Mouse (Mus musculus) layer of hippocampus, adult 9-10 months (tissue): ENCODE data around the gene Ddias.
"Not testable (repeated sequence)": the region's sequence is repeated elsewhere in the genome, so short reads cannot be mapped to it uniquely, and the experiment has no call there.

Experiments
- DNase-seq: peaks from one replicate; pipeline ENCODE4 v3.0.0; 2022; ENCODE audit warnings: low spot score

The Ddias gene

DNA sequence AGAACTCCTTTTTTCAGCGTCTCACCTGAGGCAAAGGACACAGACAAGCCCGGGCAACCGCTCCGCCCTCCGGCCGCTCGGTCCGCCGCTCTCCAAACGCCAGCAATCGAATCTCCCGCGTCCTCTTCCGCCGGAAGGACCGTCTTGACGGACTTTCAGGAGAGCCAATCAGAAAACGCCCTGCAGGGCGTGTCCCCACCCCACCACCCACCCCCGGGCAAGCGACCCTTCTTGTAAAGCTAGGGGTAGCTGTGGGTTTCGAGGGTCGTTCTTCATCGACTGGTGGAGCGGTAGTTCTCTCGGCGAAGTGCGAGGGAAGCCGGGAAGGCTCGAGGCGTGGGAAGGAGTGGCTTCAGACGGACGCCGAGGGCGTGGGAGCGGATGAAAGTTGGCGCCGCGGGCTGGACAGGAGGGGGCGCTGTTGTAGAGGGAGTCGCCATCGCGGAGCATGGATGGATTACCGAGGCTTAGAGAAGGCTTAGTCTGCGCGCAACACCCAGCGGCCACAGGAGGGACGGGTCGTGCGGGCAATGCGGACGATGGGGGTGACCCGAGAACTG lies at the start of gene Ddias, which contains the start of gene Prcp:
TSS of gene Ddias (minus strand) at position 132 of the 560 bp plus-strand sequence.
TSS of gene Prcp (plus strand) at position 355 of the 560 bp plus-strand sequence.
- DNase-seq, result peak; percentile 80

DNA sequence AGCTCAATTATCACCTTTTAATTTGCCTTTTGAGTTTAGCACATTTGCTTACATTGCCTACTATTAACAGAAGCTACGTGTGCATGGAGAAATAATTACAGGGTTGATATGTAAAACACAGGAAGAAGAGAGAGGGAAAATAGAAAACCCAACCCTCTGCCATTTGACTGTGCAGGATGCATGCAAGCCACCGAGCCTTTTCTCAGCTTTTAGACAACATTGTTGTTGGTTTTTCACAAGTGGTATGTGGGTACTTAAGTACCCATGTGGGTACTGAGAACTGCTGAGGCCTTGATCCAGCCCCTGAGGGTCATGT lies 46.8 kb upstream of the Ddias start:
- DNase-seq, result no peak

DNA sequence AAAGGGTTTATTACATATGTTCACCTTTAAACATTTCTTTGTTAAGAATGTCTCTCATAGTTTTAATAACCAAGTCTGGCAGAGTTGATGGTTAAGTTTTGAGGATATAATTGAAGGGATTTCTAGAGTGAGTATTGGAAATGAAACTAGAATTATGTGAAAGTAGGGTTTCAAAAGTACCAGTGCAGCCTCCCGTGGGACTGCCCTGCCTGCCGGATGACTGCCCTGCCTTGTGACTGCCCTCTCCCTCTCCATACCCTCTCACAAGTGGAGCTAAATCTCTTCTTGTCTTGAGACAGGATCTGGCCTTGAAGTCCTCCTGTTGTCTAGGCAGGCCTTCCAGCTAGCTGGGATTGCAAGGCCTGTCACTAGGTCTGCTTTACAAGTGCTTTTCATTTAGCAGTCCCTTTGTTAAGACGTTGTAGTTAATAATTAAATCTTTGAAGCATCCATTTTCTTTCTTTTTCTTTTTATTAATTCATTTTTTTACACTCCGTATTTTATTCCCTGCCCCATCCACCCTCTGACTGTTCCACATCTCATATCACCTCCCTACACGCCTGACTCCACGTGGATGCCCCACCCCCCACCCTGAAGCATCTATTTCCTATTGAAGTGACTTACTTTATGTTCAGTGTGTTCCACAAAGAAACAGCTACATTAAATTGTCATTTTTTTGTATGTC lies 46.3 kb upstream of the Ddias start:
- no peak for DNase-seq

DNA sequence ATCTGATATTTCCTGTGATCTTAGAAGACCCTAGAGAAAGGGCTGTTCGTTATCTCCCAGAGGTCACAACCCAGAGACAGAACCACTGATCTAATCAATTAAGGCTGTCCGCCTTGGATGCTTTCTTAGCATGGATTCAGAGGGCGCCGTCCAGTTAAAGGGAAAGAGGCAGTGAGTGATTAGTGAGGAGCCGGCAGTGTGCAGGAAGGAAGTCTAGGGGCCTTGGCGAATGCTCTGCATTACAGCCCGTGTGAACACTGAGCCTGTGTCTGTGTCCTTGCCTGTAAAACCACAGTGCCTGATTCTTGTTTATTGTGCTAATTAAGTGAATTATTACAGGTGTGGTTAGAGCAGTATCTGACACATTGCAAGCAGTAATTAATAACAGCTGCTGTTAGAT lies 30.2 kb upstream of the Ddias start:
- DNase-seq, result not testable (repeated sequence)

DNA sequence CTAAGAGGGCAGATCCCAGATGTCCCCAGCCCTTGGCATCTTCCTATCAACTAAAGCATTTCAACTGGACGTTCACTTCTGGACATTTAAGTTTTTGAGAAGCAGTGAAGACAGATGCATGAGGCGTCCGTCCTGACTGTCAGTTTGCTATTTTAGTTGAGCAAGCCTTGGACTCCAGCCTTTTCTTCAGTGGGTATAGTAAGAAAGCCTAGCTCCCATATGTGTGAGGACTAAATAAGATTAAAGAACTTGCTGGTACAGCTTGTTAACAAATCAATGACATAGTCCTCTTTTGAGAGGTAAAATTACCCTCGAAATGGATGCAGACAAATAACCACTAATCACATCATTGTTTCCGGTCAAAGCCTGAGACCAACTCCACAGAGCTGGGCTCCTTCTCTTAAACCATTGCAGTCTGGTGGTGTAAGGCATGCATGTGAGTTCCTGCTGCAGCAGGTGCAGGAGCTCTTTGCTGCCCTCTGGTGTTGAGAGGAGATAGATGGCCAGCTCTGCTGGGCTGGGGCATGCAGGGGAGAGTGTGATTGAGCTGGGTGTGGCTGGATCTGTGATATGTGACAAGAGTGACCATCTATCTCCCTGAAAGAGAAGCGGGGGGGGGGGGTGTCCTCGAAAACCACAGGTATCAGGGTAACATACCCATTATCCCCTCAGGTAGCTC lies 29.5 kb upstream of the Ddias start:
- DNase-seq, result no peak

DNA sequence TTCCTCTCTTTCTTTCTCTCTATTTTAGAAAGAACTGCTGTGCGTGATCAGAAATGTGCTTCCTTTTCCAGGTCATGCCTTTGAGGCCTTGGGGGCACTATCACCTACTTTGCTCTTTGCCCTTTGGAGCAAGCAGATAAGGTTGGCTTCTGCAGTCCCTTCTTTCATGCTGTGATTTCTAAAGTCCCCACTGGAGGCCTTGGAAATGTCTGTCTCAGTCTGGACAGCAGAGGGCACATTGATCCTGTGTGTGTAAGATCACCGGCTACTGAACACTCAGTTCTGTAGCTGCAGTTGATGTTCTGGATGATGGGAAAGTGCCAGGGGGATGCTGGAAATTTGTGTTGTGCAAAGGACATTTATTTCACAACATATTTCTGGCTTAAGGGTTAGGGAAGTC lies 23.0 kb upstream of the Ddias start:
- DNase-seq, result no peak

DNA sequence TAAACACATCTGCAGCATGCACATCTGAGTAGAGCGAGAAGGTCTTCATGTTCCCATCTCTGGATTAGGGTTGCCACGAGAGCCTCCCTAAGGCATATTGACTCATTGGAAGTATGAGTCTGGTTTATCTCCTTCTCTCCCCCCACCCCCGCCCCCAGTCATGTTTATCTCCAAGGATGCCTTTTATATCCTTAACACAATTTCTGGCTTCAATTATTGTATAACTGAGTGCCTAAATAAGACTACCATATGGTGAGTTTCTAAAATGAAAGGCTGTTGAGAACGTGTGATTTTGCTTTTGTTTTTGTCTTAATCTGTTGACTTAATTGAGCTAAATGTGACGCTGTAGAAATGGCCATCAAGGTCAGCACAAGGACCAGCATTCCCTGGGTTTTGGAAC lies 22.0 kb upstream of the Ddias start:
- DNase-seq, result no peak

DNA sequence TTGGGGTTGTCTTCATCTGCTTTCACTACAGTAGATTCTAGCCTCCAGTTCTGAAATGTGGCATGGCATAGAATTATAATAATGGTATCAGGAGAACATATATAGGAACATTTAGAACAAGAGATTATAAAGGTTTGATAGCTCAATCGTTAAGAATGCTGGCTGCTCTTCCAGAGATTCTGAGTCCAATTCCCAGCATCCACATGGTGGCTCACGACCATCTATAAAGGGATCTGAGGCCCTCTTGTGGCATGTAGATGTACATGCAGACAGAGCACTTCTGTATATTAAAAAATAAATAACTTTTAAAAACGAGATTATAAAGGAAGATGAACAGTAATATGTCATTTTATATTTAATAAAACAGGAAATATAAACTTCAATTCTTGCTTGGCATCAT lies 19.4 kb upstream of the Ddias start:
- DNase-seq, result no peak

DNA sequence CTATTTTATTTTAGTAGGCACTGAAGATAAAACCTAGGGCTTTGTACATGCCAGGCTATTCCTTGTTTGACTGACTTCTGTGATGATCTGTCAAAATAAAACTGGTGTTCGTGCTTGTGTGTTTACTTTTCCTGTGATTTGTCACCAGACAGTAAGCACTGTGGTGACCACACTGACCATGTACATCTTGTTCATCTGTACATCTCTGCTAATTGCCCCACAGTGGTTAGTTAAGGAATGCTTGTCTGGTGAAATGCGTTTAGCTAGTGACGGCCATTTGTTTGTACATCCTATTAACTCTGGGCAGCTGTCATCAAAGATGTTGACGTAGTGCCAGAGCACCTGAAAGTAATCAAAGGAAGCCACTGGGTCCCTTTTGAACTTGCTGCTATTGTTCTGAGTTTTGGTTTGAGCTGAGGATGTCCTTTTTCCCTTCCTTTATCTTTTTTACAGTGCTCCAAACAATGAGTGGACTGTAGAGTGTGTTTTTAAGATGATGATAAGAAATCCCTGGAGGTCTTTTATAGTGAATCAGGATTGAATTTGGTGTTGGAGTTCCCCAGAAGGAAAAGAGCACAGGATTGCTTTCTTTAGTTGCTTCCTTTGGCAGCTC lies 16.7 kb upstream of the Ddias start:
- DNase-seq, result no peak

DNA sequence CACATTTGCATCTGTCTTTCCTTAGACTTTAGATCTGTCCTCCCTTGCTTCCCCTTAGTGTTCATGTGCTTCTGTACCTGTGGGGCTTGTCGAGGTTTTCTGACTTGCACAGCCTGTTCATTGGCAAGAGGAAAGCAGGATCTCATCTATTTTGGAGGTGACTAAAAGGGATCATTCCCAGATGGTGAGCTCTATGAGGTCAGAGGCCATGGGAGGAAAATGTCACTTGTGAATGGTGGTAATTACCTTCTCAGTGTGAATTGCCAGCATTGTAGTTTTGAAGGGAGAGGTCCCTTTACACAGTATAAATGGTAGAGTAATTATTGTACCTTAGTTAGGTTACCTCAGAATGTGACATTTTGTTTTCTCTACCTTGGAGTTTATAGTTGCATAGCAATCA lies 16.2 kb upstream of the Ddias start:
- no peak for DNase-seq

DNA sequence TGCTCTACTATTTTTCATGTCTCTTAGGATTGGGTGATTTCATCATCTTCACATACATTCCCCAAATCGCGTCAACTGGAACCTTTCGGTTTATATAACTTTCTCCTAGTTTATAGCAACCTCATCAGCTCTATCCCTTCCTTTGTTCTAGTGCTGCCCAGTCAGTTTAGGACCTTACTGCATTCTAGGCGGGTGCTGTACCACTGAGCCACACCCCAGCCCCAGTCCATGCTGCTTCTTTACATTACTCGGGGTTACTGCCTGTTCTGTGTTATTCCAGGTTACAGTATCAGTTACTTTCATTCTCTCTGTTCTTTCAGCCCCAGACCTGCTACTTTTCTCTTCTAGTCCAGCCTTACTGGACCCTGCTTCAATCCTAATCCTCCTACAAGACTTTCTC lies 13.2 kb upstream of the Ddias start:
- no peak for DNase-seq

DNA sequence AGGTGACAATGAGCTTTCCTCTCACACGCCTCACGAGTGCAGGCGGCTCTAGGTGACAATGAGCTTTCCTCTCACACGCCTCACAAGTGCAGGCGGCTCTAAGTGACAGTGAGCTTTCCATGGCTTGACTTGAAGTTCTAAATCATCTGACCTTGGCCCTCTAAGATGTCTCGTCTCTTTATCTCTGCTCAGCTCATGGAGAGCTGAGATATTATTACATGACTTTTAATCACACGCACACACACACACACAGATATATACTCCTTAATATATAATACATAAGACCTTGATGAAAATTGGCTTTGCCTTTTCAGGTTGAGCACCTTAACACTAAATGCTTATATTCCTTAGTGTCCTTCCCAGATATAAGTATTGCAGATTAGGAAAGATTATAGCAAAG lies 12.8 kb upstream of the Ddias start:
- DNase-seq, result no peak

DNA sequence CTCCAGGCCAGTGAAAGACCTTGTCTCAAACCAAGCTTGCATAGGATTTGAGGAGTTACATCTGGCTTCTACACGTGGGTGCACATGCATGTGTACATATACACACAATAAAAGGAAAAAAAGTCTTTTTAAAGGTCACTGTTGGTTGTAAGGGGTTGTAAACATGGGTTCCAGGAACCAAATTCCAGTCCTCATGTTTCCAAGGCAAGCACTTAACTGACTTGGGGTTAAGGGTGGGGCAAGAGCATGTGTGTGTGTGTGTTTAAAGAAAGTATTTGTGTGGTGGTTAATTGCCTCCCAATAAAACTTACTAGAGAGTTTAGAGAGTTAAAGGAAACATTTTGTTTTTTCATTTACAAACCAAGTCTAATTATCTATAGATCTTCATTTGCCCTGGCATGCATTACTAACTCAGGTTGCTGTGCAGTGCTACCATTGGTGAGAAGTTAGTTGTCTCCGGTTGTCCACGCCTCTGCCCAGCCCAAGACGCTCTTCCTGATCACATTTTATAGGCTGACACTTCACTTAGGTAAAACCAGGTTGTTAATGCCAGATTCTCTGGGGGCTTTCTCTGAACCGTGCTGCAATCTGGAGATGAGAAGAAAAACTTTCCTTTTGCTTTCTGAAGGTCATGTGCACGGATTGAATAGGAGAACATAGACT lies 11.1 kb upstream of the Ddias start:
- DNase-seq, result no peak

DNA sequence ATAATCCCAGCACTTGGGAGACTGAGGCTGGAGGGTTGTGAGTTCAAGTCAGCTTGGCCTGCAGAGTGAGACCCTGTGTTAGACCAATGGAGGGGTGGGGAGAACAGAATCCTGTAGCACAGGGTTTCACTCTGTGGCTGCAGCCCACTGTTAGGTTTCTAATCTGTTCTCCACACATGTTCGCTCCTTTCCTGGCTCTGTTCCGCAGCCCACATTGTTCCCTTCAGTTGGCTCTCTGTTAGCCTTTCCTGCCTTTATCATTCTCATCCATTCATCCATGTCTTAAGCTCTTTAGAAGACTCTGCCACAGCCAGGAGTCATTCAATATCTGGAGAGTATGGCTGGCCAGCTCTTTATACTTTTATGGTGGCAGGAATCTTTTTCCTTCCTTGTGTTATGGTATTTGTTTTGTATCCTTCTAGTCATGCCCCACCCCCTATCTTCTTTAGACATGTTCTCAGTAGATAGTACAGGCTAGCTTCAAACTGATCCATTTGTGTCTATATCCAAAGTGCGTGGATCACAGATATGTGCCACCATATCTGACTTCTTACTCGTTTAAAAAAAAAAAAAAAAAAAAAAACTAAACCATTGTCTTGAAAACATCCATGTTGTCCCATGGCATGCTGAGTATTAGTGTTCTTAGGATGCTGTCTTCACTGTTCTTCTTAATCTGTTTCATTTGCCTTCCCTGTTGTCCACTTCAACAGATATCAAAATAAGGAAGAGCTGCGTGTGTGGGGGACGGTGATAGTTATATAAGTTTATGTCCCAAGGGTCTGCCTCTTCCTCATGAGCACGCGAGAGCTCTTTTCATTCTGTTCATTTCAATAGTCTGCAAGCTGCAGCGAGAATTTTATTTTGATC lies 10.0 kb upstream of the Ddias start:
- DNase-seq, result no peak

DNA sequence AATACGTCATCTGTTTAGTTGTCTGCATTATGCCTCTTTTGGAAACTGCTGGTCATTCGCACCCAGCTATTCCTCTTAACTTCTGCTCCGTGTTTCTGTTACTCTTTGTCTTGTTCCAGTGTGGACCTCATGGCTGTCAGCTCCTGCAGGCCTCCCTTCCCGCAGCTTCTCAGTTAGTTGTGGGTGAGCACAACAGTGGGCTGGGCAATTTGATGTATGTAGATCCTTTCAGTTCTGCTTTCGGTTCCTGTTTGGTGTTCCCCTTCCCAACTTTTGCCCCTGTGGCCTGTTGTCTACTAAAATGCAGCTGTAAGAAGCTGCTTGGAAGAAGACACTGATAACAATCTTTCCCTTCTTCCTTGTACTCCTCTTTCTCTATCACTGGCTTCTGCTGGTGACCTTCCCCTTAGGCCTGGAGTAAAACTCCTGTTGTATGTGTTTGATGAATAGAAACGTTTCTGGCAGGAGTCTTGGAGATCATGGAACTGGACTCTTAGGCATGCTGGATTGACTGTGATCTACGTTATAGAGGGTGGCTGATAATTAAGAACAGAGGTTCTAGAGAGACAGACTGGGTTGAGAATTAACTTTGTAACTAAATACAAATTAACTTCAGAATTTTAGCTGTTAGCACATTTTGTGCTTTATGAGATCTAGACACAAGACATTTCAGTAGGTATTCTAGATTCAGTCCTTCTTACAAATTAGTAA lies 4.7 kb upstream of the Ddias start:
- no peak for DNase-seq

DNA sequence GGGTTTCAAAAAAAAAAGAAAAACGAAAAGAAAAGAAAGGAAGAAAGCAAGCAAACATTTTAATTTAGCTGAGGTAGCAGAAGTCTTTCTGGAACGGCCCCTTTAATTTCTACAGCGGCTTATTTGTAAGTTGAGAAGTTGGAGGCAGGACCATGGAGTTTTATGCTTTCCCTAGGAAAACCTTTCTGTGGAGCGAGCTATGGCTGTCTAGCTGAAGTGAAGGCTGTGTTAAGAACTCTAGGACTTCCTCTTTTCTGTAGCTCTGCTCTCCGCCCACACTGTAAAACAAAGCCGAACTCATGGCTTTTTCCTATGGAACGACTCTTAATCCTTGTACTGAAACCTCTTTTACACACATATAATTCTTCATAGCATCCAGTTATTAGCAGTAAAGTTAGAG lies 2.5 kb upstream of the Ddias start:
- DNase-seq, result no peak

DNA sequence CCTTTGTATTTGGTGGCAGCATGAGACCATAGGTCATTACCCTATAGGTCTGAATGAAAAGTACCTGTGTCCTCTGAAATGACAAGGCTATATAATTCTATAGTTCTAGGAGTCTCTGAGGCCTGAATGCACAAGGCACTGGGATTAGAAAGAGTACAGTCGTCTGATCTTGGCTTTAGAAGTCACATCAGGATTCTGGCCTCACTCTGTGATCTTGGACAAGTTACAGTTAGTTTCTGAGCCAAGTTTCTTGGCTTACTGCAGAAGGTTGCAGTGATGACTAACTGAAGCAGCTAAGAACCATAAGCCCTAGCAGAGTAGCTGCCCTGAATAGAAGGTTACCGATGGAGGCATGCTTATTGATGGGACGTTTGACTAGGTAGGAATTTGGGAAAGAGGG lies 2.0 kb upstream of the Ddias start:
- no peak for DNase-seq

DNA sequence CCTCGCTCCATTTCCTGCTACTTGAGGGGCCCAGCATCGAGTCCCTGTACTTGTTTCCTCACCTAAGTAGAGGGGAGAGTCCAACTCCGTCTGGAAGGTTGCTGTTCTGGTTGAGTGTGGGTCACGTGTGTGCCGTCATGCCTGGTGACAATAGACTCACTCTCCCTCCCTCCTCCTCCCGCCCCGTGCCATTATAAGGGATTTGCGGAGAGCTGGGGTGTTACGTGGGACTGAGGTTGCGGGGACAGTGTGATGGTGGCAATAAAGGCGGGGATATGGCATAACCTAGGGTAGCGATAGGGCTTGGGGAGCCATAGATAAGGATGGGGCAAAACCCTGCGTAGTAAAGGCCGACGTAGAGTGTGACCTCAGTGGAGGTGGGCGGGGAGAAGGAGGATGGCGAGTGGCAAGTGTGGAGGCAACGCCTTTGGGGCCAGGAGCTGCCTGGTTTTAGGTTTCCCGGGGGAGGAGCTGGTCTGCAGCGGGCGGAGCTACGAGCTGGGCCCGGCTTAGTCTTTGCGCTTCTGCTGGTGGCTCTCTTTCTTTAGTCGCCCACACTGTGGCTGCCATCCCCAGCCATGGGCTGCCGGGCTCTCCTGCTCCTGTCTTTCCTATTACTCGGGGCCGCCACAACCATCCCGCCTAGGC lies 838 bp upstream of the Ddias start:
- DNase-seq, result peak; percentile 79

DNA sequence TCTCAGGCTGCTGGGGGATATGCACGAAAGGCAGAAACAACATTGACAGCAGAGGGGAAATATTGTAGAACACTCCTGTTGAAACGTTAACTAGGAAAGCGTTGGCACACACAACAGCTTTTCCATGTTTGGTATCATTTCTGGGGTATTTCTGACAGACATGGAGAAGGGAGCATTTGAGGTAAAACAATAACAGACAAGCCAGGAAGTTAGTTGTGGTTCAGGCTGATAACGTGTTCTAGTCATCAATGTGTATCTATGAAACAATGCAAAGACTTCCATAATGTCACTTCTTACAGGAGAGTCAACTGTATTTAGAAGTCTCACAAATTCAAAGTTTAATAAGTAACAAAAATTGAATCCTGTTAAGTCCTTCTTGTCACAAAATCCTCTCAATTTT lies 2.5 kb downstream of the Ddias start:
- DNase-seq, result no peak

DNA sequence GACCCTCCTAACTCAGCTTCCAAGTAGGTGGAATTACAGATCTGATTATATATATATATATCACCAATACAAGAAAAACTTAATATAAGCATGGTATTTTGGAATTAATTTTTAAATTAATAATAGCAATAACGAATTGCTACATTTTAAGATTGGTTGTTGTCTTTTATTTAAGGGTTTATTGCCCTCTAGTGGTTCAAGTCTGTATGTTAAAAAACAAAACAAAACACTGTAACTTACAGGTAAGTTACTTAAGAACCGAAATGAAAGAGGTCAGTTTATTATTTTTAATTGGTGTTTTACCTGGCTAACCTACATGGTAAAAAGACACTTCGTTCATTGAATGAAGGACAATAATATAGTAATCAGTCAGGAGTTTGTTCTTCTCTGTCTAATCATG lies 3.9 kb downstream of the Ddias start:
- no peak for DNase-seq

DNA sequence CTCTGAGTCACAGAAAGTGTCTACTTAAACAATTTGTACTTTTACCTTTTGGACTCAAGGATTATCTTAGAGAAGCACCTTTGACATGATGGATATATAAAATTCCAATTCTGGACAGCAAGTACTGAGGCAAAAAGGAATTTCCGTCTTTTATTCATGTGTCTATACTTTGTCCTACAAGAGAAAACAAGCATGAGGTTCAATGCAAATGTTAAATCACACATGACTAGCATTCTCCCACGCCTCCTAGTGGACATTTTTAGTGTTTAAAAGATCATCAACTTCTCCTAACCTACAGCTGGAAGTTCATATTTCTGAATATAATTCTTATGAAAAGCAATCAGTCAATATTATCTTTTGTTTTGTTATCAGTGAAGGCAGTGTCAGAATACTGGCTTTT lies 7.5 kb downstream of the Ddias start:
- peak; percentile 46 for DNase-seq
